Mouse (Mus musculus): ENCODE data around the gene Tcp10b. TPM values are rescaled to one million over a fixed set of nuclear protein-coding genes. Genes with fewer than 3 reads are reported as not detected.
"Not testable (repeated sequence)": the region's sequence is repeated elsewhere in the genome, so short reads cannot be mapped to it uniquely, and the experiment has no call there.

The Tcp10b gene
- polyA plus RNA-seq, 1 experiment from 2014 or later, result not detected

GRCm38 (mm10) chr17:13069227-13069626 lies 8.3 kb downstream of the Tcp10b start:
- 74% methylated on average over 3 of the region's 5 CpGs for WGBS
- H3K27me3 ChIP-seq (ENCODE audit: control insufficient read depth, insufficient read depth, low read length); H3K9ac ChIP-seq (ENCODE audit: low read length); H3K4me3 ChIP-seq (ENCODE audit: control insufficient read depth in 1 of 2, insufficient read depth in 1 of 2, low read depth in 1 of 2, low read length in 2 of 2); H3K9me3 ChIP-seq (ENCODE audit: control insufficient read depth, low read length); ATAC-seq (ENCODE audit: insufficient number of reproducible peaks, insufficient read depth, low FRiP score, low read depth); H3K4me2 ChIP-seq (ENCODE audit: low read length); H3K36me3 ChIP-seq (ENCODE audit: control insufficient read depth, insufficient read depth, low read length); H3K4me1 ChIP-seq (ENCODE audit: control insufficient read depth in 2 of 2, insufficient read depth in 2 of 2, low read length in 2 of 2); H3K27ac ChIP-seq (replicated peaks in 1 of 2; ENCODE audit: control insufficient read depth in 1 of 2, insufficient read depth in 1 of 2, low read depth in 2 of 2, low read length in 2 of 2): not testable (repeated sequence)

GRCm38 (mm10) chr17:13091510-13091909 lies 30.6 kb downstream of the Tcp10b start:
- H3K36me3 ChIP-seq (ENCODE audit: control insufficient read depth, insufficient read depth, low read length); H3K27ac ChIP-seq (replicated peaks in 1 of 2; ENCODE audit: control insufficient read depth in 1 of 2, insufficient read depth in 1 of 2, low read depth in 2 of 2, low read length in 2 of 2); H3K9me3 ChIP-seq (ENCODE audit: control insufficient read depth, low read length); H3K4me2 ChIP-seq (ENCODE audit: low read length); H3K4me1 ChIP-seq (ENCODE audit: control insufficient read depth in 2 of 2, insufficient read depth in 2 of 2, low read length in 2 of 2); H3K4me3 ChIP-seq (ENCODE audit: control insufficient read depth in 1 of 2, insufficient read depth in 1 of 2, low read depth in 1 of 2, low read length in 2 of 2); H3K9ac ChIP-seq (ENCODE audit: low read length); H3K27me3 ChIP-seq (ENCODE audit: control insufficient read depth, insufficient read depth, low read length): not testable (repeated sequence)
- ATAC-seq (ENCODE audit: insufficient number of reproducible peaks, insufficient read depth, low FRiP score, low read depth), result peak; percentile 31; the same call in 1 of the 2 replicates
- 80% methylated on average over 1 of the region's 1 CpGs for WGBS

- H3K9ac ChIP-seq (ENCODE audit: low read length); H3K9me3 ChIP-seq (ENCODE audit: control insufficient read depth, low read length); ATAC-seq (ENCODE audit: insufficient number of reproducible peaks, insufficient read depth, low FRiP score, low read depth); H3K36me3 ChIP-seq (ENCODE audit: control insufficient read depth, insufficient read depth, low read length); H3K27ac ChIP-seq (replicated peaks in 1 of 2; ENCODE audit: control insufficient read depth in 1 of 2, insufficient read depth in 1 of 2, low read depth in 2 of 2, low read length in 2 of 2); H3K27me3 ChIP-seq (ENCODE audit: control insufficient read depth, insufficient read depth, low read length); H3K4me2 ChIP-seq (ENCODE audit: low read length); H3K4me1 ChIP-seq (ENCODE audit: control insufficient read depth in 2 of 2, insufficient read depth in 2 of 2, low read length in 2 of 2); H3K4me3 ChIP-seq (ENCODE audit: control insufficient read depth in 1 of 2, insufficient read depth in 1 of 2, low read depth in 1 of 2, low read length in 2 of 2): not testable (repeated sequence)
- WGBS, result 69% methylated on average over 5 of the region's 8 CpGs
Observed at GRCm38 (mm10) chr17:13092100-13092764, 31.3 kb downstream of the Tcp10b start.

GRCm38 (mm10) chr17:13092960-13093359 lies 32.1 kb downstream of the Tcp10b start:
- H3K4me3 ChIP-seq (ENCODE audit: control insufficient read depth in 1 of 2, insufficient read depth in 1 of 2, low read depth in 1 of 2, low read length in 2 of 2); ATAC-seq (ENCODE audit: insufficient number of reproducible peaks, insufficient read depth, low FRiP score, low read depth); H3K36me3 ChIP-seq (ENCODE audit: control insufficient read depth, insufficient read depth, low read length); H3K27ac ChIP-seq (replicated peaks in 1 of 2; ENCODE audit: control insufficient read depth in 1 of 2, insufficient read depth in 1 of 2, low read depth in 2 of 2, low read length in 2 of 2); H3K4me1 ChIP-seq (ENCODE audit: control insufficient read depth in 2 of 2, insufficient read depth in 2 of 2, low read length in 2 of 2); H3K9ac ChIP-seq (ENCODE audit: low read length); H3K4me2 ChIP-seq (ENCODE audit: low read length); H3K27me3 ChIP-seq (ENCODE audit: control insufficient read depth, insufficient read depth, low read length); H3K9me3 ChIP-seq (ENCODE audit: control insufficient read depth, low read length): not testable (repeated sequence)
- no CpG with 5 or more reads among the region's 4 CpGs for WGBS

- H3K27me3 ChIP-seq (ENCODE audit: control insufficient read depth, insufficient read depth, low read length); H3K4me2 ChIP-seq (ENCODE audit: low read length); H3K4me1 ChIP-seq (ENCODE audit: control insufficient read depth in 2 of 2, insufficient read depth in 2 of 2, low read length in 2 of 2); H3K27ac ChIP-seq (replicated peaks in 1 of 2; ENCODE audit: control insufficient read depth in 1 of 2, insufficient read depth in 1 of 2, low read depth in 2 of 2, low read length in 2 of 2); H3K36me3 ChIP-seq (ENCODE audit: control insufficient read depth, insufficient read depth, low read length); H3K4me3 ChIP-seq (ENCODE audit: control insufficient read depth in 1 of 2, insufficient read depth in 1 of 2, low read depth in 1 of 2, low read length in 2 of 2); ATAC-seq (ENCODE audit: insufficient number of reproducible peaks, insufficient read depth, low FRiP score, low read depth); H3K9me3 ChIP-seq (ENCODE audit: control insufficient read depth, low read length); H3K9ac ChIP-seq (ENCODE audit: low read length): not testable (repeated sequence)
- whole genome bisulfite sequencing, result 72% methylated on average over 5 of the region's 5 CpGs
Observed at GRCm38 (mm10) chr17:13106563-13106962, 45.7 kb downstream of the Tcp10b start.

GRCm38 (mm10) chr17:13112504-13113291 lies 51.8 kb downstream of the Tcp10b start:
- WGBS, result 49% methylated on average over 3 of the region's 9 CpGs
- not testable (repeated sequence) for H3K4me3 ChIP-seq (ENCODE audit: control insufficient read depth in 1 of 2, insufficient read depth in 1 of 2, low read depth in 1 of 2, low read length in 2 of 2); H3K9ac ChIP-seq (ENCODE audit: low read length); H3K36me3 ChIP-seq (ENCODE audit: control insufficient read depth, insufficient read depth, low read length); H3K4me2 ChIP-seq (ENCODE audit: low read length); H3K4me1 ChIP-seq (ENCODE audit: control insufficient read depth in 2 of 2, insufficient read depth in 2 of 2, low read length in 2 of 2); H3K9me3 ChIP-seq (ENCODE audit: control insufficient read depth, low read length); ATAC-seq (ENCODE audit: insufficient number of reproducible peaks, insufficient read depth, low FRiP score, low read depth); H3K27ac ChIP-seq (replicated peaks in 1 of 2; ENCODE audit: control insufficient read depth in 1 of 2, insufficient read depth in 1 of 2, low read depth in 2 of 2, low read length in 2 of 2); H3K27me3 ChIP-seq (ENCODE audit: control insufficient read depth, insufficient read depth, low read length)

GRCm38 (mm10) chr17:13123308-13124038 lies 62.6 kb downstream of the Tcp10b start:
- peak; percentile 34 for ATAC-seq (ENCODE audit: insufficient number of reproducible peaks, insufficient read depth, low FRiP score, low read depth)
- H3K36me3 ChIP-seq (ENCODE audit: control insufficient read depth, insufficient read depth, low read length); H3K4me2 ChIP-seq (ENCODE audit: low read length); H3K9me3 ChIP-seq (ENCODE audit: control insufficient read depth, low read length); H3K4me1 ChIP-seq (ENCODE audit: control insufficient read depth in 2 of 2, insufficient read depth in 2 of 2, low read length in 2 of 2); H3K27ac ChIP-seq (replicated peaks in 1 of 2; ENCODE audit: control insufficient read depth in 1 of 2, insufficient read depth in 1 of 2, low read depth in 2 of 2, low read length in 2 of 2); H3K4me3 ChIP-seq (ENCODE audit: control insufficient read depth in 1 of 2, insufficient read depth in 1 of 2, low read depth in 1 of 2, low read length in 2 of 2); H3K27me3 ChIP-seq (ENCODE audit: control insufficient read depth, insufficient read depth, low read length); H3K9ac ChIP-seq (ENCODE audit: low read length): not testable (repeated sequence)
- WGBS, result 75% methylated on average over 2 of the region's 5 CpGs

Measured in heart, embryonic 14.5 days (tissue).